Mouse (Mus musculus): Measurements from ENCODE around the gene Lrrtm3. TPM values are rescaled to one million over a fixed set of nuclear protein-coding genes. Genes with fewer than 3 reads are reported as not detected.

Lrrtm3 gene
- polyA plus RNA-seq, 1 experiment from 2014 or later = 7.7 TPM

DNA sequence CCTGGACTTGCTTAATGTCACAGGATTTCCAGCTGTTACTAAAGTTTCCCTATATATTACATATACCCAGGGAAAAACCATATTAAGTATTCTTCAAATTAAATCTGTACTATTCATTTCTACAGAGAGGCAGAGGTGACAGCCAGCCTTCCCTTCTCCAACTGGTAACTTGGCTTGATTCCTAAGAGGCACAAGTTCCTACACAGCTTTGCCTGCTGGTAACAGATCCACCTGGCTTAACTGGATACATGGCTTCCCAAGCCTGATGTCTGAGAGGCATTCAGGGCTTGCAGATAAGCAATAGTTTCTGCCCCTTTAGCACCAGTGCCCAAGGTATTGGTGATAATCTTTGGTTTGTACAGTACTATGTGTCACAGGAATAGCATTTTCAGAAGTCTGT, 190.2 kb downstream of the Lrrtm3 start:
- no peak for ATAC-seq (ENCODE audit: insufficient read depth, low FRiP score, low TSS enrichment)
- no peaks in the 10 kb centered on the region for H3K4me1 ChIP-seq (ENCODE audit: control insufficient read depth, insufficient read depth, low read length)
- no peaks in the 10 kb centered on the region for H3K36me3 ChIP-seq (ENCODE audit: control insufficient read depth, insufficient read depth, low read length)
- no peak overlapping the region for H3K4me2 ChIP-seq (ENCODE audit: low read depth)
- no peak overlapping the region for H3K9ac ChIP-seq (ENCODE audit: low read length)
- H3K4me3 ChIP-seq (ENCODE audit: low read depth, low read length) = no peak overlapping the region
- no peaks in the 10 kb centered on the region for H3K9me3 ChIP-seq (ENCODE audit: control insufficient read depth, low read length)
- H3K27me3 ChIP-seq (ENCODE audit: control insufficient read depth, insufficient read depth, low read length) = no peaks in the 10 kb centered on the region
- no peak overlapping the region for H3K27ac ChIP-seq (ENCODE audit: low read depth, low read length)
- DNase-seq (ENCODE audit: low spot score) = no peak

DNA sequence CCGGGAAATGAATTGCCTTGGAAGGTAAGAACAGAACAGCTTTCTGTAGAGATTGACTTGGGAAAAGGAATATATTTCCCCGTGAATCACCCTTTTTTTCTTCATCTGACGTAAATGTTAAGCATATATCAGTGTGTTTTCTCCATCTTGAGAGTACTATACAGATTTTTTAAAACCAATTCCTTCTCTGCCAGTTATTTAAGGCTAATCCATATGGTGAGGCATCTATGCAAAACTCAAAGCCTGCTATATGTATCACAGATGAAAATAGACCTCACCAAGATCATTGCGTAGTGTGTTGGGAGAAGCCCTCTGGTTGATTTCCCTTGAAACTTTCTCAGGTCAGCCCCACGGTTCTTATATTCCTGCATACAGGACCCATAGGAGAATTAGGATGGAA, 195.5 kb downstream of the Lrrtm3 start:
- Histone ChIP-seq H3K9me3 (ENCODE audit: control insufficient read depth, low read length) (no peaks in the 10 kb centered on the region), H3K4me2 (ENCODE audit: low read depth) (no peak overlapping the region), H3K27ac (ENCODE audit: low read depth, low read length) (no peak overlapping the region), H3K9ac (ENCODE audit: low read length) (no peak overlapping the region), H3K27me3 (ENCODE audit: control insufficient read depth, insufficient read depth, low read length) (no peaks in the 10 kb centered on the region), H3K4me3 (ENCODE audit: low read depth, low read length) (no peak overlapping the region), H3K4me1 (ENCODE audit: control insufficient read depth, insufficient read depth, low read length) (no peaks in the 10 kb centered on the region), H3K36me3 (ENCODE audit: control insufficient read depth, insufficient read depth, low read length) (no peaks in the 10 kb centered on the region)
- ATAC-seq (ENCODE audit: insufficient read depth, low FRiP score, low TSS enrichment) (no peak), DNase-seq (ENCODE audit: low spot score) (no peak)
- 88% methylated on average over 5 of the region's 5 CpGs for WGBS

DNA sequence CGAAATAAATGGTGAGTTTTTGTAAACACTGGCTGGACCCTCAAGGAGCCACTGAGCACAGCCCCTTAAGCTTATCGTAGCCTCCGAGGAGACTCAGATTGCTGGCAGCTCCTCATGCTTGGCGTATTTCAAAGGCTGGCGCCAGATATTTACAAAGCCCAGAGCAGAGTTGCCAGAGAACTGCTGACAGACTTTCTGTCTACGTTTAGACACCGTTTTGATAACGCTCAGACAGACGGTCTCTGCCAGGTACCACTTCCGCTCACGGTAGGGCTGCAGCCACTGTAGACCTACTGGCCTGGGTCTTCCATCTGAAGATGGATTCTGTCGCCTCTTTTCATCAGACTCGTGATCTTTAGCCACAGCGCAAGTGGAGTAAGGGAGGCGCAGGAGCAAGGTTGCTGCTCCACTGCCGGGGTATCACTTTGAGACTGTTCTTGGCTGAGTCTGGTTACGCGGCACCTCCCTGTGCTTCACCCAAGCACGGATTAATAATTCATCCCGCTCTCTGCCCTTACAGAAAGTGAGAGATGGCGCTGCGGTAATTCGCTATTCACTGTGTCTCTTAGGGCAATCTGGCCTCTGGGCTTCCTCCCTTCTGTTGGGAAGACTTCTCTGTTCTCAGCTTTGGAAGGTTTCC, 203.5 kb downstream of the Lrrtm3 start:
- WGBS = 83% methylated on average over 23 of the region's 23 CpGs
- no peaks in the 10 kb centered on the region for H3K36me3 ChIP-seq (ENCODE audit: control insufficient read depth, insufficient read depth, low read length)
- H3K27me3 ChIP-seq (ENCODE audit: control insufficient read depth, insufficient read depth, low read length) = no peaks in the 10 kb centered on the region
- H3K27ac ChIP-seq (ENCODE audit: low read depth, low read length) = no peak overlapping the region
- H3K9me3 ChIP-seq (ENCODE audit: control insufficient read depth, low read length) = no peaks in the 10 kb centered on the region
- H3K4me2 ChIP-seq (ENCODE audit: low read depth) = no peak overlapping the region
- DNase-seq (ENCODE audit: low spot score) = no peak
- no peak overlapping the region for H3K4me3 ChIP-seq (ENCODE audit: low read depth, low read length)
- no peak overlapping the region for H3K9ac ChIP-seq (ENCODE audit: low read length)
- no peaks in the 10 kb centered on the region for H3K4me1 ChIP-seq (ENCODE audit: control insufficient read depth, insufficient read depth, low read length)
- no peak for ATAC-seq (ENCODE audit: insufficient read depth, low FRiP score, low TSS enrichment)

DNA sequence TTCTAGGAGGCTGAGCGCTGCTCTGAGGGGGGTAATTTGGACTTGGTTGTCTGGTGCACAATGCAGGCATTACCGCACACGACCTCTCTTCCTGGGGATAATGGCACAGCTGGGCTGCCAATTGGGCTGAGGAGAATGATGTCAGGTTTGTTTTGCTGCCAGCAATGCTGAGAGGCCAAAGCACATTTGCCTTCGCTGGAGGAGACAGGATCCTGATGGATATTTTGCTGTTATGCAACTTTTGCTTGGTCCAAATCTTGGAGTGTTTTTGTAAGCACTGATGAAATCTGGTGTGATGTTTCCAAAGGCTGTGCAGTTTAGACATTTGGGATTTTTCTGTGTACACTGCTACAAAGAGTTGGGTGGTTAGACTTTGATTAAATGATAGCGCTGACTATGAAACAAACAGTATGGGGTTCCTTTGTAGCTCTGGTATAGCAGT, 209.6 kb downstream of the Lrrtm3 start:
- ATAC-seq (ENCODE audit: insufficient read depth, low FRiP score, low TSS enrichment) (no peak), DNase-seq (ENCODE audit: low spot score) (no peak)
- Histone ChIP-seq H3K27me3 (ENCODE audit: control insufficient read depth, insufficient read depth, low read length) (no peaks in the 10 kb centered on the region), H3K36me3 (ENCODE audit: control insufficient read depth, insufficient read depth, low read length) (no peaks in the 10 kb centered on the region), H3K9ac (ENCODE audit: low read length) (no peak overlapping the region), H3K9me3 (ENCODE audit: control insufficient read depth, low read length) (no peaks in the 10 kb centered on the region), H3K27ac (ENCODE audit: low read depth, low read length) (no peak overlapping the region), H3K4me2 (ENCODE audit: low read depth) (no peak overlapping the region), H3K4me3 (ENCODE audit: low read depth, low read length) (no peak overlapping the region), H3K4me1 (ENCODE audit: control insufficient read depth, insufficient read depth, low read length) (no peaks in the 10 kb centered on the region)
- 81% methylated on average over 5 of the region's 5 CpGs for WGBS

Other genes with a start within 250 kb of the Lrrtm3 start
- gene Gm10118, start 162.8 kb downstream of the Lrrtm3 start, polyA plus RNA-seq (2014; fragmentation: Nextera tagmentation; extraction: Ambion mirVana) = 0.24 and 0.40 TPM in 2 replicates